Mouse (Mus musculus): Measurements from ENCODE around the gene Gna13.

DNA sequence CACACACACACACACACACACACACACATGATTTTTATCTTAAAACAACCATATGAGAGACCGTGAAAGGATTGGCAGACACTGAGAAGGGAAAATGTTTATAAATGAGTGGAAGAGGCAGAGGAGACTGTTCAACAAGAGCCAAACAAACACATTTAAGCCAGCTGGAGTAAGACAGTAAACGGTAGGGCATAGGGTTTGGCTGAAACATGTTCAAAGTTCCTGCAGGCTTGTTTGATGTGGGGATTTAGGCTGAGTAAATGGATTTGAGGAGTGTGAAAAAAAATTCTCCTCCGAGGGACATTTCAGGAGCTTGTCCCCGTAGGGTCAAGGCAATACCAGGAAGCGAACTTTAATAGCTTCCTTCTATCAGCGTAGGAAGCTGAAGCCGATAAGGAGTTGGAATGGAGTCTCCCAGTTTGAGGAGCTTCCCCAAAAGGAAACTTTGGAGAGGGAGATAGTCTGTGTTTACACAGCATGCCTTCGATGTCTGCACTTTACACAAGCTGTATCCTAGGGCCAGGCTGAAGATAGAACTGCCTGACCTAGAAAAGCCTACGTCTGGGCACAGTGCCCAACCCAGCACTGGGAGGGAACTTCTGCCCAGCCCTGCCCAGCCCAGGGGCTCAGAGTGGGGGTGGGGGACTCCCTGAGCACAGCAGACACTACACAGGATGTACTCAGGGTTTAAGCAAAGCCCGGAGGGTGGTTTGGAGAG is 15.2 kb upstream of the Gna13 start:
- peak; percentile 74 to 80 for TF ChIP-seq EP300 (IDR thresholded peaks at IDR 0.05; ENCODE audit: low read depth in 1 of 2, low read length in 2 of 2)
- TF ChIP-seq TAL1 (IDR thresholded peaks at IDR 0.05; ENCODE audit: low read length), result peak; percentile 27; the same call in 1 of the 2 replicates
- peak in 1 of 2 experiments; percentile 23; a peak in 1 of 4 replicates for TF ChIP-seq POLR2A (IDR thresholded peaks at IDR 0.05; ENCODE audit: control insufficient read depth in 1 of 2, insufficient read depth in 1 of 2, low read depth in 1 of 2, low read length in 2 of 2, poor library complexity in 1 of 2)
- TF ChIP-seq HCFC1 (IDR thresholded peaks at IDR 0.05; ENCODE audit: low read depth, low read length), result 0 out of 2 replicates have a peak, but pooled peaks have one; percentile 31
- TF ChIP-seq GABPA (IDR thresholded peaks at IDR 0.05; ENCODE audit: low read depth, low read length), result no peak
- no peak for TF ChIP-seq CTCF (IDR thresholded peaks at IDR 0.05 in 2 of 3, conservative IDR thresholded peaks at IDR 0.05 in 1 of 3; ENCODE audit: control insufficient read depth in 1 of 3, insufficient read depth in 1 of 3, low read depth in 2 of 3, low read length in 3 of 3, poor library complexity in 1 of 3, severe bottlenecking in 1 of 3)
- no peak for TF ChIP-seq ZMIZ1 (IDR thresholded peaks at IDR 0.05; ENCODE audit: low read depth, low read length)
- peak; percentile 51; the same call in 1 of the 2 replicates for TF ChIP-seq CHD2 (IDR thresholded peaks at IDR 0.05; ENCODE audit: low read length)
- TF ChIP-seq SMC3 (IDR thresholded peaks at IDR 0.05; ENCODE audit: low read depth, low read length), result no peak

Data from MEL (cell line).